Mouse (Mus musculus): ENCODE measurements around the gene Zmiz1. TPM values are rescaled to one million over a fixed set of nuclear protein-coding genes. Genes with fewer than 3 reads are reported as not detected.

The Zmiz1 gene
- polyA plus RNA-seq, 1 experiment = 52.6 TPM

DNA sequence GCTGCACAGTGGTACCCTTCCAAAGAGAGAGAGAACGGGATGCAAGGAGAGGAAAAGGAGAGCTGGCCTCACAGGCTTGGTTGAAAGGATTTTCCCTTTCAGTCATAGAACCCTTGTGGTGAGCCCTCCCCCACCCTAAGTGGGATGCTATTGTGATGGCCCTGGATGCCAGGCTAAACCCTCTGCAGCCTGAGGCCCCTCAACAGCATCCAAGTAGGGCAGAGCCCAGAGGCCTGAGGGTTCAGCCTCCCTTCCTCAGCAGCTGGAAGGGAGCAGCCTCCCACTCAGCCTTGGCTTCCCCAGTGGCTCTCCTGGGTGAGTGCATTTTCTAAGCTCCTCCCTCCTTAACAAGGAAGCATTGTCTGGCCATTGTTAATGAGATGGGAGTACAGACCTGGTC, 121.4 kb downstream of the Zmiz1 start:
- DNase-seq = no peak
- 80% methylated on average over 1 of the region's 1 CpGs for WGBS
- TF ChIP-seq CTCF (IDR thresholded peaks at IDR 0.05; ENCODE audit: insufficient read depth, low read length) = no peak
- TF ChIP-seq POLR2A (IDR thresholded peaks at IDR 0.05; ENCODE audit: borderline replicate concordance, extremely low read depth, low read depth, low read length) = no peak
- peaks cover 6% of the 10 kb centered on the region; the same call in 1 of the 2 replicates for H3K4me1 ChIP-seq (ENCODE audit: control insufficient read depth, insufficient read depth, low read length)
- no peak overlapping the region for H3K4me3 ChIP-seq (replicated peaks; ENCODE audit: extremely low read depth, low read depth, low read length)

DNA sequence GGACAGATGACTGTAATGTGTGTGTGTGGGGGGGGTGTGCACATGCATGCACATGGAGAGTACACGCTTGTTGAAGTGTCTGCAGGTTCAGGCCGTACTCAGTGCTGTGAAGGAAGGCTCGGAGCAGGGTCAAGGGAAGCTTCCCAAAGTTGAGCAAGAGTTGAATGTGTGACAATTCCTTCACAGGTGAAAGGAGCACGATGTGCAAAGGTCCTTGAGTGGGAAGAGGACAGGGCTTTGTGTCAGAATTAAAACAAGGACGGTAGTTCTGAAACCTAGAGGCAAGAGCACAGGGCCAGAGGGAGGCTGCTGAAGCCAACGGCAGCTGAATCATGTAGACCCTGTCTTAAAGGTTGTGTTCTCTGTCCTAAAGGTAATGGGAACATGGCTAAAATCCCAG, 123.6 kb downstream of the Zmiz1 start:
- TF ChIP-seq POLR2A (IDR thresholded peaks at IDR 0.05; ENCODE audit: borderline replicate concordance, extremely low read depth, low read depth, low read length) (no peak), CTCF (IDR thresholded peaks at IDR 0.05; ENCODE audit: insufficient read depth, low read length) (no peak)
- Histone ChIP-seq H3K4me3 (replicated peaks; ENCODE audit: extremely low read depth, low read depth, low read length) (no peak overlapping the region), H3K4me1 (ENCODE audit: control insufficient read depth, insufficient read depth, low read length) (peaks cover 17% of the 10 kb centered on the region)
- WGBS = 92% methylated on average over 6 of the region's 6 CpGs
- DNase-seq = no peak

- H3K4me1 ChIP-seq (ENCODE audit: control insufficient read depth, insufficient read depth, low read length) = peaks cover 22% of the 10 kb centered on the region
- 73% methylated on average over 10 of the region's 10 CpGs for WGBS
- no peak overlapping the region for H3K4me3 ChIP-seq (replicated peaks; ENCODE audit: extremely low read depth, low read depth, low read length)
- DNase-seq = no peak
- TF ChIP-seq POLR2A (IDR thresholded peaks at IDR 0.05; ENCODE audit: borderline replicate concordance, extremely low read depth, low read depth, low read length) (no peak), CTCF (IDR thresholded peaks at IDR 0.05; ENCODE audit: insufficient read depth, low read length) (no peak)
These were observed 124.9 kb downstream of the Zmiz1 start for GRCm38 (mm10) chr14:25583899-25584298.

DNA sequence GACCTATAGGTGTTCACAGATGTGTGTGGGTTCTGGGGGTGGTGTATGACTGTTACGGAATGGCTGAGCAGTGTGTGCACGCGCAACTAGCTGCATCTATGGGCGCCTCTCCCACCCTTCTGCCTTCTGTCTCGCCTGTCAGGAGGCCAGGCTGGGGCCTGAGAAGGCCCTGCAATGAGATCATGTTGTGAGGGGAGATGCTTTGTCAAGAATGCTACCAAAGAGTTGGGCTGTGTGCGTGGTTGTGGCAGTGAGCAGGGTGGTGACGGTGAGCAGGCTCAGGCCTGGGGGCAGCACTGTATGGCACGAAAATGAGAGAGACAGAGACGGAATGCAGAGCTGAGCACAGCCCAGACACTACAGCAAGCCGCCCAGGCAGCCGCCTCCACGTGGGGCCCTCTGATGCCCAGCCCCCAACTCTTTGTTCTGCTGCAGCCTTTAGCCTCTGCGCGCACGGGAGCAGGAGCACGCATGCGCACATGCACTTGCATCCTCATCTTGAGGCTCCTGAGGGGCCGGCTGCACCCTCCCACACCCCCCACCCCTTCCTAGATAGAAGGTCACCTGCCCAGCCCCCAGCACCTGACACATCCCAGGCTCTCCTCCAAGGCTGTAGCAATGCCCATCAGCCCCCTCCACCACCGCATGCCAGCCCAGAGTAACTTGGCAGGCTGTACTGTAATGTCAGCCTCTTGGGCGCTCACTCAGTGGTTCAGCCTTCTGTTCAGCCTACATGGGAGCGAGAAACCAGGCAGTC, 126.7 kb downstream of the Zmiz1 start:
- 54% methylated on average over 21 of the region's 21 CpGs for WGBS
- H3K4me1 ChIP-seq (ENCODE audit: control insufficient read depth, insufficient read depth, low read length) = peaks cover 28% of the 10 kb centered on the region
- TF ChIP-seq CTCF (IDR thresholded peaks at IDR 0.05; ENCODE audit: insufficient read depth, low read length) = no peak
- no peak for TF ChIP-seq POLR2A (IDR thresholded peaks at IDR 0.05; ENCODE audit: borderline replicate concordance, extremely low read depth, low read depth, low read length)
- no peak for DNase-seq
- H3K4me3 ChIP-seq (replicated peaks; ENCODE audit: extremely low read depth, low read depth, low read length) = no peak overlapping the region

DNA sequence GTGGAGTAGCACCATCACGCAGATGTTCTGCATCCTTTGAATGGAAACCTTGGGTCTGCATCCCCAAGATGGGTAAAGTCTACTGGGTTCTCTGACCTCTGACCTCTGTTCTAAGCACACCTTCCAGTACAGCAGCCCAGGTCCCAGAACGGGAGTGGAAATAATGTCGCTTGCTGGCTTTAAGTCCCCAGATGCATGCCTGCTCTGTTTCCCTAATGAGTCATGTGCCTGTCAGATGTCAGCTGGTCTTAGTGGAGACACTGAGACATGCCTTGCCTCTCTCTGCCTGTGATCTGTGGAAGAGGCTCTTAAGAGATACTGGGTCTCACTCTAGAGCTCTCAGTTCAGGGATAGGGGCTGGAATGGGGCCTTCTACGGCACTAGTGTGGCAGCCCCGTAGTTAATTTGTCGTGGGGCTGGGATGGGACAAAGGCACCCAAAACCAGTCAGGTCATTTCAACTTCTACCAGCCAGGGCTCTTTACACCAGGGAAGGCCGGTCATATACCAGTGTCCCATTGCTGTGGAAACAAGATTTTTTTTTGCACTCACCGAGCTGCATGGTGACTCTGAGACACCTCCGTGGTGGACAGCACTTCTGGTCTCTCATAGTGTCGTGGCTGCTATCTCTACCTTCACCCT, 128.0 kb downstream of the Zmiz1 start:
- TF ChIP-seq CTCF (IDR thresholded peaks at IDR 0.05; ENCODE audit: insufficient read depth, low read length) (no peak), POLR2A (IDR thresholded peaks at IDR 0.05; ENCODE audit: borderline replicate concordance, extremely low read depth, low read depth, low read length) (no peak)
- Histone ChIP-seq H3K4me1 (ENCODE audit: control insufficient read depth, insufficient read depth, low read length) (peaks cover 28% of the 10 kb centered on the region), H3K4me3 (replicated peaks; ENCODE audit: extremely low read depth, low read depth, low read length) (no peak overlapping the region)
- no peak for DNase-seq
- WGBS = 38% methylated on average over 10 of the region's 10 CpGs

DNA sequence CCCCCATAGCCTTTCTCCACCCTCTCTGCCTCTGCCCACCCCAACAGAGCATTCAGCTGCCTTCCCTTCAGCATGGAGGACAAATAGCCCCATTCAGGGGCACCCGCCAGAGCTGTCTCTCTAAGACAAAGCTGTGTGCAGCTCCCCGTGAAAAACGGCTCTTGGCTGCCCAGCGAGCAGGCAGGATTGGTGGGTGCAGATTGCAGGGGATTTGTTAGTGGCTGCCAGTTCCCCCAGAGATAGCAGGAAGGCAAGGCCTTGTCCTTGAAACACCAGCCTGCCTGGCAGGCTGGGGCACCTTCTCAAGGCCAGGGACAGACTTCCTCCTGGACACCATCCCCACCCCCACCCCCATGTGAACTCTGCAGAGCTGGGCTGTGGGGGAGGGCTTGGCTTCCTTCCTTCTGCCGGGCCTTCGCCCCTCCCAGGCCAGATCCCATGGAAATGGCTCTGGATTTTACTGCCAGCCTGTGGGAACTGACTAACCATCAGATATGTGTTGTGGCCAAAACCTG, 128.6 kb downstream of the Zmiz1 start:
- WGBS = 15% methylated on average over 6 of the region's 6 CpGs

GRCm38 (mm10) chr14:25588156-25588555, 129.2 kb downstream of the Zmiz1 start:
- WGBS = 38% methylated on average over 2 of the region's 2 CpGs
- H3K4me3 ChIP-seq (replicated peaks; ENCODE audit: extremely low read depth, low read depth, low read length) = no peak overlapping the region
- TF ChIP-seq CTCF (IDR thresholded peaks at IDR 0.05; ENCODE audit: insufficient read depth, low read length) (no peak), POLR2A (IDR thresholded peaks at IDR 0.05; ENCODE audit: borderline replicate concordance, extremely low read depth, low read depth, low read length) (no peak)
- no peak for DNase-seq
- peaks cover 28% of the 10 kb centered on the region for H3K4me1 ChIP-seq (ENCODE audit: control insufficient read depth, insufficient read depth, low read length)

More for the DNA sequence above, 128.6 kb downstream of the Zmiz1 start:
- Histone ChIP-seq H3K4me1 (ENCODE audit: control insufficient read depth, insufficient read depth, low read length) (peaks cover 28% of the 10 kb centered on the region), H3K4me3 (replicated peaks; ENCODE audit: extremely low read depth, low read depth, low read length) (no peak overlapping the region)
- DNase-seq = no peak
- TF ChIP-seq CTCF (IDR thresholded peaks at IDR 0.05; ENCODE audit: insufficient read depth, low read length) = no peak

- WGBS = 51% methylated on average over 16 of the region's 16 CpGs
- Histone ChIP-seq H3K4me1 (ENCODE audit: control insufficient read depth, insufficient read depth, low read length) (peaks cover 30% of the 10 kb centered on the region), H3K4me3 (replicated peaks; ENCODE audit: extremely low read depth, low read depth, low read length) (no peak overlapping the region)
- TF ChIP-seq CTCF (IDR thresholded peaks at IDR 0.05; ENCODE audit: insufficient read depth, low read length) (no peak), POLR2A (IDR thresholded peaks at IDR 0.05; ENCODE audit: borderline replicate concordance, extremely low read depth, low read depth, low read length) (no peak)
- DNase-seq = no peak
These were observed 130.3 kb downstream of the Zmiz1 start for GRCm38 (mm10) chr14:25588946-25589937.

DNA sequence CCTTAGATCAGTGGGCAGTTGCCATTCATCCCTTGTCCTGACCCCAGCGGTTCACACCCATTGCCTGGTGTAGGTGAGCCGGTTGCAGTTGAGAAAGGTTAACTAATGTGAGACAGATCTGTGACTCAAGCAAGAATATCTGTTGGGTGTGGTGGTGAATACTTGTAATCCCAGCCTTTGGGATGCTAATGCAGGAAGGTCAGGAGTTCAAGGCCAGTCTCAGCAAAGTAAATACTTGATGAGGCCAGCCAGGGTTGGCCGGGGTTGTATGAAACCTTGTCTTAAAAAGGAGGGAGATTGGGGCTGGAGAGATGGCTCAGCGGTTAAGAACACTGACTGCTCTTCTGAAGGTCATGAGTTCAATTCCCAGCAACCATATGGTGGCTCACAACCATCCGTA, 132.0 kb downstream of the Zmiz1 start:
- Histone ChIP-seq H3K4me1 (ENCODE audit: control insufficient read depth, insufficient read depth, low read length) (peaks cover 30% of the 10 kb centered on the region), H3K4me3 (replicated peaks; ENCODE audit: extremely low read depth, low read depth, low read length) (no peak overlapping the region)
- DNase-seq = no peak
- no peak for TF ChIP-seq CTCF (IDR thresholded peaks at IDR 0.05; ENCODE audit: insufficient read depth, low read length)
- no peak for TF ChIP-seq POLR2A (IDR thresholded peaks at IDR 0.05; ENCODE audit: borderline replicate concordance, extremely low read depth, low read depth, low read length)
- 71% methylated on average over 5 of the region's 5 CpGs for WGBS
